ENCODE assay signal across 9 mouse cellular contexts in the genomic region with DNA sequence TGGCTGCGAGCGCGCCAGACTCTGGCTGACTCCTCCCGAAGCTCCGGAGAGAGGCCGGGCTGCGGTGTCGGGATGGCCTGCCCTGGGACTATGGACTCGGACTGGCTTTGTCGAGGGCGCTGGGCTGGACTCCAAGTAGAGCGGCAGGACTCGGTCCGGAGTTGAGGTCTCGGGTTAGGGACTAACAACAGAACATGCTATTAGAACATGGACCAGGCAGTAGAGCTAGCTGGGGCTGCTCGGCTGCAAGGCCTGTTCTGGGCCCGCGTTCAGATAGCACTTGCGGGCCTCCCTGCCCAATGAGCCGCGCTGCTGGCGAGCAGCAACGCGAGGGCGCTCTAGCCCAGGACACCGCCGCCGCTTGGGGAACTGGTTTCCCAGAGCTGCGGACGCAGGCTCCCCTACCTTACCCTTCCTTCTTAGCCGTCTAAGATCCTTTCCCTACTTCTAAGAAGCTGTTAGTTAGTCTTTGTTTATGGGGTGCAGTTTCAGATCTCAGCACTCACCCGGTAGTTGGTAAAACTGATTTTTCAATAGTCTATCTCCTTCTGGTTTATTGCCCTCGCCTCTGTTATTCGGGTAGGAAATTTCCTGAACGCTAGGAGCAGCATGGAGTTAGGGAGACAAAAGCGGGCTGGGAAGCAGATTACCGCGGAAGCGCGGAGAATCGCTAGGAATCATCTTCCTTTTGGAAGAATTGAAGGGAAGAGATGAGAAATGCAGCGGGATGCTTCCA. TPM values are rescaled to one million over a fixed set of nuclear protein-coding genes. Genes with fewer than 3 reads are reported as not detected.
DNase-seq lines count a peak whose midpoint lies in the region; ATAC-seq and TF ChIP-seq lines count a peak whose summit lies in the region.
"Had no signal": no experiment of that assay in that cellular context is flagged by ENCODE, and none has a peak within 500 bp of the region (broad histone marks: within the 10 kb centered on the region; RNA-seq: fewer than 3 reads in every experiment).

No protein-coding gene starts in this region.

- ATAC-seq in lung, embryonic 15.5 days (ENCODE audit: borderline replicate concordance, extremely low read depth, low FRiP score, low TSS enrichment): peak; percentile 90
- ATAC-seq in embryonic facial prominence, embryonic 12.5 days (ENCODE audit: insufficient number of reproducible peaks, insufficient read depth, low FRiP score, low TSS enrichment): peak; percentile 91
- peak; percentile 96 for ATAC-seq in hindbrain, embryonic 13.5 days (ENCODE audit: low FRiP score)
- ATAC-seq in midbrain, postnatal 0 days (ENCODE audit: low FRiP score): peak; percentile 85
- no peak for ATAC-seq in inflammation-experienced regulatory T-cells, adult 6 months

- H3K4me2 ChIP-seq in lung, embryonic 15.5 days: peak overlapping the region; percentile 31
- H3K4me2 ChIP-seq in embryonic facial prominence, embryonic 12.5 days (replicated peaks): peak overlapping the region; percentile 39
- H3K4me2 ChIP-seq in hindbrain, embryonic 13.5 days: peak overlapping the region; percentile 47
- no peak overlapping the region for H3K4me2 ChIP-seq in midbrain, postnatal 0 days (ENCODE audit: low read depth, low read length, poor library complexity, severe bottlenecking)
- H3K4me2 ChIP-seq: liver, embryonic 15.5 days had no signal

- no peaks in the 10 kb centered on the region for H3K36me3 ChIP-seq in lung, embryonic 15.5 days
- no peaks in the 10 kb centered on the region for H3K36me3 ChIP-seq in embryonic facial prominence, embryonic 12.5 days
- H3K36me3 ChIP-seq in hindbrain, embryonic 13.5 days: no peaks in the 10 kb centered on the region
- no peaks in the 10 kb centered on the region for H3K36me3 ChIP-seq in midbrain, postnatal 0 days (ENCODE audit: insufficient read depth, low read length)
- H3K36me3 ChIP-seq: liver, embryonic 15.5 days had no signal

- H3K4me3 ChIP-seq in lung, embryonic 15.5 days: peak overlapping the region; percentile 22; the same call in 1 of the 2 replicates
- peak overlapping the region; percentile 24 for H3K4me3 ChIP-seq in embryonic facial prominence, embryonic 12.5 days
- H3K4me3 ChIP-seq in hindbrain, embryonic 13.5 days: peak overlapping the region; percentile 25
- H3K4me3 ChIP-seq in midbrain, postnatal 0 days (ENCODE audit: low read depth, low read length): no peak overlapping the region
- H3K4me3 ChIP-seq: liver, embryonic 15.5 days had no signal

- DNase-seq in lung, postnatal 10 days: no peak
- peak; percentile 76 to 82 for DNase-seq in layer of hippocampus, postnatal 36 days
- DNase-seq in midbrain, postnatal 0 days (ENCODE audit: low spot score): peak; percentile 74
- DNase-seq in cerebellum, postnatal 36 days: no peak

- peaks cover 10% of the 10 kb centered on the region; the same call in 1 of the 2 replicates for H3K4me1 ChIP-seq in lung, embryonic 15.5 days
- H3K4me1 ChIP-seq in embryonic facial prominence, embryonic 12.5 days: no peaks in the 10 kb centered on the region
- peaks cover 6% of the 10 kb centered on the region for H3K4me1 ChIP-seq in hindbrain, embryonic 13.5 days (replicated peaks)
- H3K4me1 ChIP-seq in midbrain, postnatal 0 days (ENCODE audit: insufficient read depth, low read length): no peaks in the 10 kb centered on the region
- H3K4me1 ChIP-seq: liver, embryonic 15.5 days had no signal

- peak; percentile 68 for TF ChIP-seq CTCF in midbrain, postnatal 0 days (IDR thresholded peaks at IDR 0.05)

- no peak overlapping the region for H3K27ac ChIP-seq in lung, embryonic 15.5 days
- no peak overlapping the region for H3K27ac ChIP-seq in embryonic facial prominence, embryonic 12.5 days
- no peak overlapping the region for H3K27ac ChIP-seq in hindbrain, embryonic 13.5 days
- H3K27ac ChIP-seq in midbrain, postnatal 0 days (ENCODE audit: low read depth, low read length): no peak overlapping the region
- H3K27ac ChIP-seq: liver, embryonic 15.5 days had no signal

- H3K9me3 ChIP-seq in lung, embryonic 15.5 days: no peaks in the 10 kb centered on the region
- H3K9me3 ChIP-seq in embryonic facial prominence, embryonic 12.5 days: no peaks in the 10 kb centered on the region
- no peaks in the 10 kb centered on the region for H3K9me3 ChIP-seq in hindbrain, embryonic 13.5 days
- no peaks in the 10 kb centered on the region for H3K9me3 ChIP-seq in midbrain, postnatal 0 days (ENCODE audit: low read length)
- H3K9me3 ChIP-seq: liver, embryonic 15.5 days had no signal

- H3K27me3 ChIP-seq in lung, embryonic 15.5 days: peaks cover 71% of the 10 kb centered on the region
- peaks cover 46% of the 10 kb centered on the region for H3K27me3 ChIP-seq in embryonic facial prominence, embryonic 12.5 days
- peaks cover 71% of the 10 kb centered on the region for H3K27me3 ChIP-seq in hindbrain, embryonic 13.5 days
- peaks cover 48% of the 10 kb centered on the region for H3K27me3 ChIP-seq in midbrain, postnatal 0 days (ENCODE audit: insufficient read depth, low read length)

- under 1% methylated on average over 42 of the region's 42 CpGs for WGBS in lung, embryonic 15.5 days
- under 1% methylated on average over 42 of the region's 42 CpGs for WGBS in embryonic facial prominence, embryonic 12.5 days
- WGBS in hindbrain, embryonic 13.5 days: under 1% methylated on average over 42 of the region's 42 CpGs
- WGBS in midbrain, postnatal 0 days: under 1% methylated on average over 42 of the region's 42 CpGs

- no peak overlapping the region for H3K9ac ChIP-seq in lung, embryonic 15.5 days
- 0 out of 2 replicates have a peak overlapping the region, but pooled peaks have one; percentile 17 for H3K9ac ChIP-seq in embryonic facial prominence, embryonic 12.5 days
- H3K9ac ChIP-seq in hindbrain, embryonic 13.5 days: 0 out of 2 replicates have a peak overlapping the region, but pooled peaks have one; percentile 24
- H3K9ac ChIP-seq in midbrain, postnatal 0 days (replicated peaks; ENCODE audit: low read length, poor library complexity, severe bottlenecking): no peak overlapping the region
- H3K9ac ChIP-seq: liver, embryonic 15.5 days had no signal

RNA-seq across cellular contexts. Expression of a gene that starts 6.5 kb away (rescaled TPM):
- not detected in 2 replicates for polyA plus RNA-seq in lung, embryonic 15.5 days (2015; fragmentation: Nextera tagmentation; extraction: Ambion mirVana)
- polyA plus RNA-seq in embryonic facial prominence, embryonic 12.5 days (2016; fragmentation: Nextera tagmentation; extraction: Ambion mirVana): 0.05 TPM in 1 of 2 replicates, not detected in the other
- polyA plus RNA-seq in hindbrain, embryonic 13.5 days (2015; fragmentation: Nextera tagmentation; extraction: Ambion mirVana): not detected in 2 replicates
- total RNA-seq in layer of hippocampus, postnatal 36 days (2021): 10 to 100 TPM; 11.2 to 14.6 TPM
- total RNA-seq in midbrain, postnatal 0 days (2014; rRNA removed): 0.27 TPM in 1 of 2 replicates, not detected in the other
- polyA plus RNA-seq in midbrain, postnatal 0 days (2015; fragmentation: Nextera tagmentation; extraction: Ambion mirVana): not detected in 2 replicates
- not detected for polyA plus RNA-seq in inflammation-experienced regulatory T-cells, adult 6 months (2017; shearing (Covaris generic))
- polyA plus RNA-seq: liver, embryonic 15.5 days had no signal

RNA-seq across cellular contexts. Expression of a gene that starts 9.0 kb away (rescaled TPM):
- 0.14 and 0.26 TPM in 2 replicates for polyA plus RNA-seq in lung, embryonic 15.5 days (2015; fragmentation: Nextera tagmentation; extraction: Ambion mirVana)
- 2.1 and 3.1 TPM in 2 replicates for polyA plus RNA-seq in embryonic facial prominence, embryonic 12.5 days (2016; fragmentation: Nextera tagmentation; extraction: Ambion mirVana)
- polyA plus RNA-seq in hindbrain, embryonic 13.5 days (2015; fragmentation: Nextera tagmentation; extraction: Ambion mirVana): 0.40 and 0.44 TPM in 2 replicates
- 100 to 1,000 TPM; 150 to 156 TPM for total RNA-seq in layer of hippocampus, postnatal 36 days (2021)
- total RNA-seq in midbrain, postnatal 0 days (2014; rRNA removed): 0.05 and 1.4 TPM in 2 replicates
- polyA plus RNA-seq in midbrain, postnatal 0 days (2015; fragmentation: Nextera tagmentation; extraction: Ambion mirVana): 0.15 and 0.77 TPM in 2 replicates
- not detected for polyA plus RNA-seq in inflammation-experienced regulatory T-cells, adult 6 months (2017; shearing (Covaris generic))

Comparison
In these comparisons a context has a peak if more than half of its experiments do, and no peak if none do; other contexts are left out.
1. H3K9ac ChIP-seq: peak in embryonic facial prominence, embryonic 12.5 days (single experiment) and hindbrain, embryonic 13.5 days (single experiment); none in lung, embryonic 15.5 days (single experiment) and midbrain, postnatal 0 days (single experiment).
2. DNase-seq: peak in layer of hippocampus, postnatal 36 days (2 of 2) and midbrain, postnatal 0 days (single experiment); none in lung, postnatal 10 days (single experiment) and cerebellum, postnatal 36 days (0 of 2).